11 mouse cellular contexts compared by ENCODE assay signal in the genomic region with DNA sequence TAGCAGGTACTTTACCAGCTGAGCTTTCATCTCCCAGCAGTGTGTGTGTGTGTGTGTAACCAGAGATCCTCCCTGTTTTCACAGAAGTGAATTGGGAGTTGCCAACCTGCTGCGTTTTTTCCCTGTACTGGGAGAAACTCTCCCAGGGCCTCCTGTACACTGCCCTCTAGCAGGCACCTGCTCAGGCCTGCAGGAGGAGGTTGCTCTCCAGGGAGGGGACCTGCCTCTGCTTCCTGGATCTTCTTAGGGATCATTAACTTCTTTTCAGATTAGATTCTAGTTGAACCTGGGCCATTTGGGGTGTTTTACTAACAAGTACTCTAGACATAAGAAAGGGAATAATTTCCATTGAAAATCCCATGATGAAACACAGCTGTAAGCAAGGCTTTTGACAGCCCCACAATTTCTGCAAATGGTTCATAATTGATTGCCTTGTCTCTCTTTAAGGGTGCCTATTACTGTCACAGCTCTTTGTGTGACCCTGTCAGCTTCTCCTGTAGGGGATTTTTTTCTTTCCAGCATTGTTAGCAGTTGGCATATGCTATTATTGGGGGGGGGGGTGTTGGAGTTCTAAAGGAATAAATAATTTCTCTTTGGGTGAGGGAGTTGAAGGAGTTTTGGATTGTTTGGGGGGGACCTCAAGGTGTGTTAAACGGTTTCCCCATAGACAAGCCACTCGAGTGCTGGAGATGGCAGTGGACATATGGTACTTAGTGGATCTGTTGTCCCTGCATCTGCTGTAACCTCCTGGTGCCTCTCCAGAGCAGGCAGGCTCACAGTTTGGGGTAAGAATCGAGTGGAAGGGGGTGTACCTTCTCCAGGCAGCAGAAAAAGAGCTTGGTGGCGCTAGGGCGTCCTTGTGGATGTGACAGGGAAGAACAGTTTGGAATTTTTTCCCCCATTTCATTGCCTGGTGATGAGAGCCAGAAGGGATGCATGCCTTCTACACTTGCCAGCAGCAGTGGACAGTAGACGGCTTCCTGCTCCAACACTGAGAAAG. TPM values are rescaled to one million over a fixed set of nuclear protein-coding genes. Genes with fewer than 3 reads are reported as not detected.
DNase-seq lines count a peak whose midpoint lies in the region; ATAC-seq and TF ChIP-seq lines count a peak whose summit lies in the region.
"Had no signal": no experiment of that assay in that cellular context is flagged by ENCODE, and none has a peak within 500 bp of the region (broad histone marks: within the 10 kb centered on the region; RNA-seq: fewer than 3 reads in every experiment).

No protein-coding gene starts in this region.

- no peak overlapping the region for H3K4me3 ChIP-seq in hindbrain, postnatal 0 days (ENCODE audit: low read length)
- H3K4me3 ChIP-seq in hindbrain, embryonic 11.5 days (ENCODE audit: low read depth, low read length), result no peak overlapping the region
- H3K4me3 ChIP-seq in ES-Bruce4 (ENCODE audit: low read depth, low read length), result no peak overlapping the region
- H3K4me3 ChIP-seq: heart, embryonic 13.5 days had no signal

- ATAC-seq in hindbrain, postnatal 0 days, result no peak
- ATAC-seq in hindbrain, embryonic 11.5 days (ENCODE audit: low FRiP score), result no peak
- ATAC-seq: liver, postnatal 0 days had no signal

- 0 out of 2 replicates have a peak, but pooled peaks have one; percentile 30 for TF ChIP-seq CTCF in hindbrain, postnatal 0 days (IDR thresholded peaks at IDR 0.05; ENCODE audit: low read depth)
- TF ChIP-seq CTCF in ES-Bruce4 (IDR thresholded peaks at IDR 0.05; ENCODE audit: low read depth, low read length), result peak; percentile 7

- no peak overlapping the region for H3K27ac ChIP-seq in hindbrain, postnatal 0 days
- H3K27ac ChIP-seq in hindbrain, embryonic 11.5 days (ENCODE audit: low read depth, low read length), result no peak overlapping the region
- no peak overlapping the region for H3K27ac ChIP-seq in ES-Bruce4 (ENCODE audit: insufficient read depth, low read length)
- H3K27ac ChIP-seq: heart, embryonic 13.5 days had no signal

- no peaks in the 10 kb centered on the region for H3K27me3 ChIP-seq in hindbrain, postnatal 0 days (ENCODE audit: insufficient read depth, low read length)
- H3K27me3 ChIP-seq in hindbrain, embryonic 11.5 days (ENCODE audit: control insufficient read depth, insufficient read depth, low read length), result no peaks in the 10 kb centered on the region
- H3K27me3 ChIP-seq in ES-Bruce4 (ENCODE audit: control insufficient read depth, insufficient read depth, low read length, poor library complexity, severe bottlenecking), result no peaks in the 10 kb centered on the region
- H3K27me3 ChIP-seq: heart, embryonic 13.5 days had no signal

- H3K9ac ChIP-seq in hindbrain, postnatal 0 days (replicated peaks; ENCODE audit: low read length), result no peak overlapping the region
- no peak overlapping the region for H3K9ac ChIP-seq in hindbrain, embryonic 11.5 days (ENCODE audit: low read depth, low read length)
- no peak overlapping the region for H3K9ac ChIP-seq in ES-Bruce4 (ENCODE audit: low read depth, poor library complexity, severe bottlenecking)
- H3K9ac ChIP-seq: heart, embryonic 13.5 days; liver, postnatal 0 days had no signal

- no peaks in the 10 kb centered on the region for H3K36me3 ChIP-seq in hindbrain, postnatal 0 days (ENCODE audit: insufficient read depth, low read length)
- no peaks in the 10 kb centered on the region for H3K36me3 ChIP-seq in hindbrain, embryonic 11.5 days (ENCODE audit: control insufficient read depth, insufficient read depth, low read length)
- H3K36me3 ChIP-seq in ES-Bruce4 (ENCODE audit: control insufficient read depth, insufficient read depth, low read length, poor library complexity, severe bottlenecking), result no peaks in the 10 kb centered on the region
- H3K36me3 ChIP-seq: heart, embryonic 13.5 days had no signal

- H3K4me1 ChIP-seq in hindbrain, postnatal 0 days (ENCODE audit: insufficient read depth, low read length), result no peaks in the 10 kb centered on the region
- H3K4me1 ChIP-seq in hindbrain, embryonic 11.5 days (replicated peaks; ENCODE audit: control insufficient read depth, insufficient read depth, low read length), result no peaks in the 10 kb centered on the region
- no peaks in the 10 kb centered on the region for H3K4me1 ChIP-seq in ES-Bruce4 (ENCODE audit: control insufficient read depth, insufficient read depth, low read length)
- H3K4me1 ChIP-seq: heart, embryonic 13.5 days had no signal

- no peak for DNase-seq in hindbrain, postnatal 0 days (ENCODE audit: low spot score)
- DNase-seq in hindbrain, embryonic 11.5 days (ENCODE audit: low spot score), result no peak
- peak; percentile 67 for DNase-seq in cerebellum, adult 9-10 months
- DNase-seq in kidney, postnatal 4 days, result peak; percentile 18 to 32
- DNase-seq in c-Kit-positive CD71-positive TER-119-positive erythroid progenitor cells, embryonic 14.5 days (ENCODE audit: low spot score), result no peak
- no peak for DNase-seq in heart, postnatal 25 days (ENCODE audit: low spot score)
- DNase-seq in lung, adult 18-20 months, result no peak
- DNase-seq: liver, postnatal 0 days; thymus, postnatal 25 days had no signal

- no peak overlapping the region for H3K4me2 ChIP-seq in hindbrain, postnatal 0 days (ENCODE audit: low read depth, low read length)
- H3K4me2 ChIP-seq in hindbrain, embryonic 11.5 days (replicated peaks; ENCODE audit: low read depth, low read length), result no peak overlapping the region
- H3K4me2 ChIP-seq: heart, embryonic 13.5 days had no signal

- no peak for TF ChIP-seq EP300 in ES-Bruce4 (IDR thresholded peaks at IDR 0.05; ENCODE audit: insufficient read depth, low read depth, low read length)

- no peak for TF ChIP-seq POLR2A in ES-Bruce4 (IDR thresholded peaks at IDR 0.05; ENCODE audit: insufficient read depth, low read length)

- WGBS in hindbrain, postnatal 0 days, result 57% methylated on average over 7 of the region's 7 CpGs
- WGBS in hindbrain, embryonic 11.5 days, result 66% methylated on average over 7 of the region's 7 CpGs

- intact Hi-C loops in heart, postnatal 25 days (cut with DNase I), result no loop called here

- no peaks in the 10 kb centered on the region for H3K9me3 ChIP-seq in hindbrain, postnatal 0 days (ENCODE audit: low read length)
- H3K9me3 ChIP-seq in hindbrain, embryonic 11.5 days (ENCODE audit: control insufficient read depth, low read length), result no peaks in the 10 kb centered on the region
- H3K9me3 ChIP-seq in ES-Bruce4 (replicated peaks; ENCODE audit: control insufficient read depth, insufficient read depth, low read length, poor library complexity, severe bottlenecking), result no peaks in the 10 kb centered on the region
- H3K9me3 ChIP-seq: heart, embryonic 13.5 days had no signal

RNA-seq across cellular contexts. Expression of a gene that starts 50.5 kb away (rescaled TPM):
- 0.37 and 8.1 TPM in 2 replicates for total RNA-seq in hindbrain, postnatal 0 days (2014; rRNA removed)
- polyA plus RNA-seq in hindbrain, postnatal 0 days (2015; fragmentation: Nextera tagmentation; extraction: Ambion mirVana), result 0.29 and 0.46 TPM in 2 replicates
- not detected in 2 replicates for polyA plus RNA-seq in hindbrain, embryonic 11.5 days (2014; fragmentation: Nextera tagmentation; extraction: Ambion mirVana)
- polyA plus RNA-seq in ES-Bruce4 (2011; ENCODE audit: insufficient read depth, insufficient read length, low read depth, missing spikeins), result not detected in 2 replicates
- total RNA-seq in heart, postnatal 25 days (2021), result not detected
- polyA plus RNA-seq: heart, embryonic 13.5 days; liver, postnatal 0 days had no signal

Comparison
In these comparisons a context has a peak if more than half of its experiments do, and no peak if none do; other contexts are left out.
1. DNase-seq: peak in cerebellum, adult 9-10 months (single experiment) and kidney, postnatal 4 days (2 of 2); none in hindbrain, postnatal 0 days (single experiment), hindbrain, embryonic 11.5 days (single experiment), c-Kit-positive CD71-positive TER-119-positive erythroid progenitor cells, embryonic 14.5 days (single experiment), heart, postnatal 25 days (single experiment) and lung, adult 18-20 months (0 of 2).